Mouse (Mus musculus): ENCODE results near the gene 4930519P11Rik.

DNA sequence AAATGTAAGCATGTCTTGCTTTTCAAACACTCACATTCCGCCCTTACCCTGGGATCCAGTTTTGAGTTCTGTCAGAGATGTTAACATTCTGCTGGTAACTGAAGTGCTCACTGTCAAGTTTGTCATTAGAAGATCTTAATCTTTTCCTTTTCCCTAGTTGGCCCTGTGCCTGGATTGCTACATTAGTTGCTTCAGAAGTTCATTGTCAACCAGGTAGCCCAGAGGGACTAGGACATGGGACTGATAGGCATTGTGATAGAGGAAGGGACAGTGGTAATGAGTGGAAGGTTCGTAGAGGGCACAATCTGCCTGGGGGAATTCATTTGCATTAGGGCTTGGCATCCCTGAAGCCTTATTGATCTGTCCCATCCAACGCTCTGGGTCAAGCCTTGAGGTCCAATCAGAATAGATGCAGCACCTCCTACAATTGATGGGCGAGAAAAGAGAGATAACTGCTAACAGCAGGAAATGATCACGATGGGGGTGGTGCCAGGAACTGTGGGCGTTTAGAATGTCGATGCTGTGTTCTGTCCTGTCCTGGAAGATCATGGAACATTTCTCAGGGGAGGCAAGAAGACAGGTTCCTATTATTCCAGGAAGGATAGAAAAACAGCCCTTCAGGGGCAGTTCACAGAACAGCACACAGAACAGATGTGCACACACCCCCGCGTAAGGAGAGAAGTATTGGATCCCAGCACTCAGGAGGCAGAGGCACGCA is 4.0 kb downstream of the 4930519P11Rik start:
- TF ChIP-seq CTCF (IDR thresholded peaks at IDR 0.05; ENCODE audit: low read depth, low read length) (no peak), POLR2A (IDR thresholded peaks at IDR 0.05; ENCODE audit: borderline replicate concordance, low read depth, low read length) (no peak)

All from bone marrow macrophage, adult 2 months (primary cell).